19 mouse cellular contexts compared by ENCODE assay signal in the genomic region with DNA sequence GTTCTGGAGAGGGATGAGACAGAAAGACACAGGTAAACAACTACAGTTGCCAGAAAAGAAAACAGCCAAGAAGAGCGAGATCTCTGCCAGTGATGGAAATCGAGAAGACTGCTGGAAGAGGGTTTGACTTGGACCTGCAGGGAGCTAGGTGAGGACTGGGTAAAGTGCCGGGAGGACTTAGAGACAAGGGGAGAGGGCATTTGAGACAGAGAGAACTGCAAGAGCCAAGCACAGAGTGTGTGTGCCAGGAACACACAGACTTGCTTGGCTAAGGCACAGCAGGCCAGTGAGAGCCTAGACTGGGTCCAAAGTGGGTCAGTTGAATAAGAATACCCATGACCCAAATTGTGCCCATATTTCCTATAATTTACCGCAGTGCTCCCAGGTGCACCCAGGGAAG. TPM values are rescaled to one million over a fixed set of nuclear protein-coding genes. Genes with fewer than 3 reads are reported as not detected.
DNase-seq lines count a peak whose midpoint lies in the region; ATAC-seq lines count a peak whose summit lies in the region.
"Had no signal": no experiment of that assay in that cellular context is flagged by ENCODE, and none has a peak within 500 bp of the region (broad histone marks: within the 10 kb centered on the region; RNA-seq: fewer than 3 reads in every experiment).

No protein-coding gene starts in this region.

- no peak for ATAC-seq in forebrain, embryonic 16.5 days
- ATAC-seq: forebrain, embryonic 14.5 days; lung, postnatal 0 days had no signal

- peak; percentile 18 to 37 for DNase-seq in heart, adult 18-20 months
- DNase-seq in heart, embryonic 10.5 days (ENCODE audit: low spot score) = no peak
- DNase-seq in adipocyte (ENCODE audit: low spot score) = peak; percentile 72
- peak; percentile 68 for DNase-seq in brain, adult 2 months (ENCODE audit: low read depth, low spot score)
- peak; percentile 58 for DNase-seq in cerebellum, adult 9-11 months
- no peak for DNase-seq in left cerebral cortex, postnatal 36 days (ENCODE audit: low spot score in 2 of 2)
- DNase-seq: adrenal gland, adult 2 months; kidney, adult 18-20 months; kidney, postnatal 10 days; thymus, postnatal 36 days had no signal

- no peak overlapping the region for H3K4me2 ChIP-seq in forebrain, embryonic 16.5 days (ENCODE audit: low read length)
- H3K4me2 ChIP-seq: embryonic facial prominence, embryonic 12.5 days; limb, embryonic 15.5 days; liver, embryonic 15.5 days; midbrain, embryonic 11.5 days; neural tube, embryonic 12.5 days had no signal

- H3K27ac ChIP-seq in heart, embryonic 10.5 days = no peak overlapping the region
- H3K27ac ChIP-seq in forebrain, embryonic 16.5 days (ENCODE audit: low read length) = no peak overlapping the region
- H3K27ac ChIP-seq: embryonic facial prominence, embryonic 12.5 days; hindbrain, embryonic 10.5 days; limb, embryonic 15.5 days; liver, embryonic 15.5 days; neural tube, embryonic 12.5 days had no signal

- no peaks in the 10 kb centered on the region for H3K9me3 ChIP-seq in heart, embryonic 10.5 days
- H3K9me3 ChIP-seq in forebrain, embryonic 16.5 days (ENCODE audit: control insufficient read depth, low read length) = no peaks in the 10 kb centered on the region
- H3K9me3 ChIP-seq: embryonic facial prominence, embryonic 12.5 days; hindbrain, embryonic 10.5 days; limb, embryonic 15.5 days; liver, embryonic 15.5 days; neural tube, embryonic 12.5 days had no signal

- no peak overlapping the region for H3K4me3 ChIP-seq in heart, embryonic 10.5 days
- H3K4me3 ChIP-seq in forebrain, embryonic 16.5 days (replicated peaks; ENCODE audit: low read length) = no peak overlapping the region
- H3K4me3 ChIP-seq: embryonic facial prominence, embryonic 12.5 days; hindbrain, embryonic 10.5 days; limb, embryonic 15.5 days; liver, embryonic 15.5 days; neural tube, embryonic 12.5 days had no signal

- intact Hi-C loops in left cerebral cortex, postnatal 36 days (cut with DNase I) = no loop called here

- 80% methylated on average over 4 of the region's 4 CpGs for WGBS in heart, embryonic 10.5 days
- WGBS in forebrain, embryonic 16.5 days = 75% methylated on average over 4 of the region's 4 CpGs

- no peaks in the 10 kb centered on the region for H3K4me1 ChIP-seq in heart, embryonic 10.5 days
- no peaks in the 10 kb centered on the region for H3K4me1 ChIP-seq in forebrain, embryonic 16.5 days (replicated peaks; ENCODE audit: control insufficient read depth, insufficient read depth, low read length)
- H3K4me1 ChIP-seq: embryonic facial prominence, embryonic 12.5 days; hindbrain, embryonic 10.5 days; limb, embryonic 15.5 days; liver, embryonic 15.5 days; neural tube, embryonic 12.5 days had no signal

- no peaks in the 10 kb centered on the region for H3K27me3 ChIP-seq in heart, embryonic 10.5 days (ENCODE audit: insufficient read depth, poor library complexity, severe bottlenecking)
- H3K27me3 ChIP-seq in forebrain, embryonic 16.5 days (replicated peaks; ENCODE audit: control insufficient read depth, insufficient read depth, low read length) = no peaks in the 10 kb centered on the region
- H3K27me3 ChIP-seq: embryonic facial prominence, embryonic 12.5 days; limb, embryonic 15.5 days; neural tube, embryonic 12.5 days had no signal

- H3K36me3 ChIP-seq in heart, embryonic 10.5 days = no peaks in the 10 kb centered on the region
- H3K36me3 ChIP-seq in forebrain, embryonic 16.5 days (ENCODE audit: control insufficient read depth, insufficient read depth) = no peaks in the 10 kb centered on the region
- H3K36me3 ChIP-seq: embryonic facial prominence, embryonic 12.5 days; hindbrain, embryonic 10.5 days; limb, embryonic 15.5 days; liver, embryonic 15.5 days; neural tube, embryonic 12.5 days had no signal

- no peak overlapping the region for H3K9ac ChIP-seq in forebrain, embryonic 16.5 days (replicated peaks; ENCODE audit: low read depth, low read length)
- H3K9ac ChIP-seq: embryonic facial prominence, embryonic 12.5 days; limb, embryonic 15.5 days; liver, embryonic 15.5 days; neural tube, embryonic 12.5 days had no signal

RNA-seq across cellular contexts. Expression of a gene that starts 37.9 kb away (rescaled TPM):
- total RNA-seq in heart, adult 18-20 months (2021) = 10 to 100 TPM; 53.3 to 54.0 TPM
- 10.9 and 12.8 TPM in 2 replicates for polyA plus RNA-seq in heart, embryonic 10.5 days (2016; fragmentation: Nextera tagmentation; extraction: Ambion mirVana)
- 27.5 and 29.4 TPM in 2 replicates for polyA plus RNA-seq in forebrain, embryonic 16.5 days (2015; fragmentation: Nextera tagmentation; extraction: Ambion mirVana)
- 100 to 1,000 TPM in 1 of 2 experiments, 10 to 100 TPM in 1; 97.1 to 107 TPM for total RNA-seq in left cerebral cortex, postnatal 36 days (2021)

RNA-seq across cellular contexts. Expression of a gene that starts 40.5 kb away (rescaled TPM):
- 10 to 100 TPM; 47.0 to 47.9 TPM for total RNA-seq in heart, adult 18-20 months (2021)
- 3.9 TPM in 2 replicates for polyA plus RNA-seq in heart, embryonic 10.5 days (2016; fragmentation: Nextera tagmentation; extraction: Ambion mirVana)
- 2.7 and 3.6 TPM in 2 replicates for polyA plus RNA-seq in forebrain, embryonic 16.5 days (2015; fragmentation: Nextera tagmentation; extraction: Ambion mirVana)
- 10 to 100 TPM; 57.3 to 79.3 TPM for total RNA-seq in left cerebral cortex, postnatal 36 days (2021)

Comparison
In these comparisons a context has a peak if more than half of its experiments do, and no peak if none do; other contexts are left out.
1. DNase-seq: peak in heart, adult 18-20 months (2 of 2), adipocyte (single experiment), brain, adult 2 months (single experiment) and cerebellum, adult 9-11 months (single experiment); none in heart, embryonic 10.5 days (single experiment) and left cerebral cortex, postnatal 36 days (0 of 2).